26 mouse cellular contexts compared by ENCODE assay signal in the genomic region with DNA sequence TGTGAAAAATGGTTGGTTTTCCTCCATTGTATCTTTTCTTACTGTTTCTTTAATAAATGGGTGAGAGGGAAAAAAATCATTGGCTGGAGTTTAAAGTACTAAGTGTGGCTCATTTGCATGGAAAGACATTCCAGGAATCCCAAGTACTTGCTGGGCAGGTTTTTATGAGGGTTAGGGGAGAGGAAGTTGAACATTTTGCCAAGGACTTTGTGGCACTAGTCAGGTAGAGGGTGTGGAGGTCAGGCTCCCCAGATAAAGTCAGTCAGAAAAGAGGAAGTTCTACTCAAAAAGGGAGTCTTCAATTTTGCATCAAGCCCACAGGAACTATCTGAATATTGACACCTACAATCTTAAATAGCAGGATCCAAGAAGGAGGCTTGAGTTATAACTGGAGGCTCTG.
A peak's percentile ranks its signal among the peaks of the same experiment; 100 is the strongest.
DNase-seq lines count a peak whose midpoint lies in the region; ATAC-seq lines count a peak whose summit lies in the region.
"Had no signal": no experiment of that assay in that cellular context is flagged by ENCODE, and none has a peak within 500 bp of the region (broad histone marks: within the 10 kb centered on the region; RNA-seq: fewer than 3 reads in every experiment).

No protein-coding gene starts in this region.

- H3K27ac ChIP-seq in kidney, embryonic 14.5 days (ENCODE audit: low read depth, low read length), result no peak overlapping the region
- H3K27ac ChIP-seq in lung, embryonic 15.5 days, result peak overlapping the region; percentile 12; the same call in 1 of the 2 replicates
- H3K27ac ChIP-seq: embryonic facial prominence, embryonic 13.5 days; forebrain, embryonic 13.5 days; gastrocnemius, adult 2 months; hindbrain, embryonic 10.5 days; hindbrain, postnatal 0 days; limb, embryonic 10.5 days; midbrain, embryonic 15.5 days; neural tube, embryonic 12.5 days; stomach, postnatal 0 days had no signal

- no peak overlapping the region for H3K9ac ChIP-seq in kidney, embryonic 14.5 days (ENCODE audit: low read depth, low read length)
- no peak overlapping the region for H3K9ac ChIP-seq in lung, embryonic 15.5 days
- H3K9ac ChIP-seq: embryonic facial prominence, embryonic 13.5 days; forebrain, embryonic 13.5 days; midbrain, embryonic 15.5 days; neural tube, embryonic 12.5 days had no signal

- DNase-seq in kidney, adult 11 months, result peak; percentile 16
- DNase-seq in lung, adult 18-20 months, result no peak
- peak; percentile 43 for DNase-seq in MEL-GATA-1-ER (ENCODE audit: extremely low read depth, low read depth)
- peak; percentile 17 for DNase-seq in lung, postnatal 36 days
- no peak for DNase-seq in gastrocnemius, postnatal 14 days
- no peak for DNase-seq in cerebellum, postnatal 36 days
- DNase-seq: cerebellum, adult 18-20 months; cerebellum, postnatal 14 days; embryo, embryonic 11 days; gastrocnemius, adult 2 months; liver; right cerebral cortex, postnatal 14 days; thymus, adult 2 months had no signal

- H3K4me1 ChIP-seq in kidney, embryonic 14.5 days (ENCODE audit: control insufficient read depth, insufficient read depth, low read length), result no peaks in the 10 kb centered on the region
- 0 out of 2 replicates have a peak, but pooled peaks cover 2% of the 10 kb centered on the region for H3K4me1 ChIP-seq in lung, embryonic 15.5 days
- H3K4me1 ChIP-seq: embryonic facial prominence, embryonic 13.5 days; forebrain, embryonic 13.5 days; hindbrain, embryonic 10.5 days; limb, embryonic 10.5 days; midbrain, embryonic 15.5 days; neural tube, embryonic 12.5 days had no signal

- no peak overlapping the region for H3K4me3 ChIP-seq in kidney, embryonic 14.5 days (ENCODE audit: low read length)
- H3K4me3 ChIP-seq in lung, embryonic 15.5 days, result no peak overlapping the region
- H3K4me3 ChIP-seq: embryonic facial prominence, embryonic 13.5 days; erythroblast, embryonic 14.5 days; forebrain, embryonic 13.5 days; gastrocnemius, adult 2 months; hindbrain, embryonic 10.5 days; limb, embryonic 10.5 days; midbrain, embryonic 15.5 days; neural tube, embryonic 12.5 days had no signal

- no peak for ATAC-seq in kidney, embryonic 14.5 days (ENCODE audit: low FRiP score, low TSS enrichment)
- ATAC-seq in lung, embryonic 15.5 days (ENCODE audit: borderline replicate concordance, extremely low read depth, low FRiP score, low TSS enrichment), result peak; percentile 69; the same call in 1 of the 2 replicates
- ATAC-seq: forebrain, embryonic 13.5 days; hindbrain, postnatal 0 days; intestine, embryonic 16.5 days; midbrain, embryonic 15.5 days had no signal

- no peaks in the 10 kb centered on the region for H3K9me3 ChIP-seq in kidney, embryonic 14.5 days (ENCODE audit: control insufficient read depth, low read length)
- no peaks in the 10 kb centered on the region for H3K9me3 ChIP-seq in lung, embryonic 15.5 days
- H3K9me3 ChIP-seq: embryonic facial prominence, embryonic 13.5 days; forebrain, embryonic 13.5 days; hindbrain, embryonic 10.5 days; limb, embryonic 10.5 days; midbrain, embryonic 15.5 days; neural tube, embryonic 12.5 days had no signal

- intact Hi-C loops in gastrocnemius, postnatal 14 days (cut with DNase I; ENCODE audit: low total_unique reads), result no loop called here

- no peaks in the 10 kb centered on the region for H3K27me3 ChIP-seq in kidney, embryonic 14.5 days (ENCODE audit: control insufficient read depth, insufficient read depth, low read length)
- no peaks in the 10 kb centered on the region for H3K27me3 ChIP-seq in lung, embryonic 15.5 days
- H3K27me3 ChIP-seq: embryonic facial prominence, embryonic 13.5 days; forebrain, embryonic 13.5 days; midbrain, embryonic 15.5 days; neural tube, embryonic 12.5 days had no signal

- no peaks in the 10 kb centered on the region for H3K36me3 ChIP-seq in kidney, embryonic 14.5 days (ENCODE audit: control insufficient read depth, insufficient read depth, low read length)
- no peaks in the 10 kb centered on the region for H3K36me3 ChIP-seq in lung, embryonic 15.5 days
- H3K36me3 ChIP-seq: embryonic facial prominence, embryonic 13.5 days; hindbrain, embryonic 10.5 days; limb, embryonic 10.5 days; midbrain, embryonic 15.5 days; neural tube, embryonic 12.5 days had no signal

- no peak overlapping the region for H3K4me2 ChIP-seq in kidney, embryonic 14.5 days (replicated peaks; ENCODE audit: low read depth, low read length)
- no peak overlapping the region for H3K4me2 ChIP-seq in lung, embryonic 15.5 days
- H3K4me2 ChIP-seq: embryonic facial prominence, embryonic 13.5 days; forebrain, embryonic 13.5 days; heart, embryonic 11.5 days; midbrain, embryonic 15.5 days; neural tube, embryonic 12.5 days had no signal

Comparison
In these comparisons a context has a peak if more than half of its experiments do, and no peak if none do; other contexts are left out.
1. DNase-seq: peak in kidney, adult 11 months (single experiment), MEL-GATA-1-ER (single experiment) and lung, postnatal 36 days (single experiment); none in lung, adult 18-20 months (0 of 2), gastrocnemius, postnatal 14 days (single experiment) and cerebellum, postnatal 36 days (0 of 2).